Mouse (Mus musculus) cortical plate, adult 2 months (tissue): ENCODE measurements around the gene Slc2a4. TPM values are rescaled to one million over a fixed set of nuclear protein-coding genes. Genes with fewer than 3 reads are reported as not detected.
"Not testable (repeated sequence)": the region's sequence is repeated elsewhere in the genome, so short reads cannot be mapped to it uniquely, and the experiment has no call there.

Experiments used
- H3K27ac ChIP-seq: fragments of 200-500 bp; 2 replicates; pipeline ENCODE4 v1.5.1; 2012; ENCODE audit warnings: low read length, control low read depth, inconsistent platforms; ENCODE audit not compliant: insufficient read depth
- H3K4me1 ChIP-seq: fragments of 200-500 bp; 2 replicates; pipeline ENCODE4 v1.6.1; 2011; ENCODE audit warnings: low read length; ENCODE audit not compliant: control insufficient read depth, insufficient read depth
- H3K4me3 ChIP-seq: fragments of 200-500 bp; 2 replicates; pipeline ENCODE4 v1.5.1; 2011; ENCODE audit warnings: mild to moderate bottlenecking, low read length, control low read depth; ENCODE audit not compliant: insufficient read depth
- CTCF ChIP-seq: fragments of 200-500 bp; IDR thresholded peaks from 2 replicates; pipeline ENCODE4 v1.5.1; 2011; ENCODE audit warnings: mild to moderate bottlenecking, control low read depth, low read length; ENCODE audit not compliant: insufficient read depth; ENCODE audit errors: extremely low read depth
- POLR2A ChIP-seq: fragments of 200-500 bp; IDR thresholded peaks from 2 replicates; pipeline ENCODE4 v1.6.1; 2011; ENCODE audit warnings: mild to moderate bottlenecking, low read length, control low read depth; ENCODE audit not compliant: insufficient read depth; ENCODE audit errors: extremely low read depth
- polyA plus RNA-seq: library from polyadenylated mRNA; depleted of rRNA; stranded (reverse); fragments of >200 nt; gene quantifications from 2 replicates; pipeline ENCODE4 v1.2.3, GENCODE M21; 2012

The Slc2a4 gene
- polyA plus RNA-seq, 1 experiment, result 1.5 TPM

- Histone ChIP-seq H3K4me1 (no peaks in the 10 kb centered on the region), H3K27ac (no peak overlapping the region), H3K4me3 (no peak overlapping the region)
- TF ChIP-seq CTCF (no peak), POLR2A (no peak)
These were observed 12.6 kb upstream of the Slc2a4 start for GRCm38 (mm10) chr11:69960616-69961015.

- no peak overlapping the region for H3K4me3 ChIP-seq
- H3K4me1 ChIP-seq, result no peaks in the 10 kb centered on the region
- no peak overlapping the region for H3K27ac ChIP-seq
- no peak for TF ChIP-seq CTCF
- no peak for TF ChIP-seq POLR2A
These were observed 8.2 kb upstream of the Slc2a4 start for GRCm38 (mm10) chr11:69956218-69956617.

GRCm38 (mm10) chr11:69955618-69956017 is 7.6 kb upstream of the Slc2a4 start:
- not testable (repeated sequence) for H3K27ac ChIP-seq, H3K4me1 ChIP-seq, H3K4me3 ChIP-seq

GRCm38 (mm10) chr11:69953267-69953915 is 5.4 kb upstream of the Slc2a4 start:
- Histone ChIP-seq H3K4me1 (no peaks in the 10 kb centered on the region), H3K27ac (no peak overlapping the region), H3K4me3 (no peak overlapping the region)
- TF ChIP-seq POLR2A (no peak), CTCF (no peak)

GRCm38 (mm10) chr11:69952274-69952673 is 4.3 kb upstream of the Slc2a4 start:
- H3K27ac ChIP-seq, result no peak overlapping the region
- TF ChIP-seq POLR2A (no peak), CTCF (no peak)
- H3K4me1 ChIP-seq, result no peaks in the 10 kb centered on the region
- no peak overlapping the region for H3K4me3 ChIP-seq

- Histone ChIP-seq H3K27ac (no peak overlapping the region), H3K4me1 (no peaks in the 10 kb centered on the region), H3K4me3 (no peak overlapping the region)
- TF ChIP-seq CTCF, result no peak
- TF ChIP-seq POLR2A, result no peak
These were observed 2.9 kb upstream of the Slc2a4 start for GRCm38 (mm10) chr11:69950807-69951459.

GRCm38 (mm10) chr11:69948763-69949150 is 769 bp upstream of the Slc2a4 start:
- no peak overlapping the region for H3K27ac ChIP-seq
- TF ChIP-seq CTCF (peak; percentile 79), POLR2A (no peak)
- no peak overlapping the region for H3K4me3 ChIP-seq
- H3K4me1 ChIP-seq, result no peaks in the 10 kb centered on the region

- H3K4me3 ChIP-seq, result no peak overlapping the region
- no peak overlapping the region for H3K27ac ChIP-seq
- TF ChIP-seq POLR2A, result no peak
- no peak for TF ChIP-seq CTCF
These were observed 487 bp downstream of the Slc2a4 start for GRCm38 (mm10) chr11:69947337-69948065.

GRCm38 (mm10) chr11:69945997-69946891 is 1.7 kb downstream of the Slc2a4 start:
- H3K27ac ChIP-seq, result no peak overlapping the region
- no peak overlapping the region for H3K4me3 ChIP-seq
- TF ChIP-seq POLR2A (no peak), CTCF (no peak)
- no peaks in the 10 kb centered on the region for H3K4me1 ChIP-seq

More at GRCm38 (mm10) chr11:69947337-69948065, 487 bp downstream of the Slc2a4 start:
- no peaks in the 10 kb centered on the region for H3K4me1 ChIP-seq

- H3K4me1 ChIP-seq, result no peaks in the 10 kb centered on the region
- H3K27ac ChIP-seq, result no peak overlapping the region
- H3K4me3 ChIP-seq, result no peak overlapping the region
- no peak for TF ChIP-seq CTCF
- no peak for TF ChIP-seq POLR2A
These were observed 2.8 kb downstream of the Slc2a4 start for GRCm38 (mm10) chr11:69945216-69945615.
